Mouse (Mus musculus): ENCODE data around the gene Hist1h1c. TPM values are rescaled to one million over a fixed set of nuclear protein-coding genes. Genes with fewer than 3 reads are reported as not detected.
"Not testable (repeated sequence)": the region's sequence is repeated elsewhere in the genome, so short reads cannot be mapped to it uniquely, and the experiment has no call there.

The Hist1h1c gene
- polyA plus RNA-seq, 1 experiment from 2014 or later: 28.0 TPM

DNA sequence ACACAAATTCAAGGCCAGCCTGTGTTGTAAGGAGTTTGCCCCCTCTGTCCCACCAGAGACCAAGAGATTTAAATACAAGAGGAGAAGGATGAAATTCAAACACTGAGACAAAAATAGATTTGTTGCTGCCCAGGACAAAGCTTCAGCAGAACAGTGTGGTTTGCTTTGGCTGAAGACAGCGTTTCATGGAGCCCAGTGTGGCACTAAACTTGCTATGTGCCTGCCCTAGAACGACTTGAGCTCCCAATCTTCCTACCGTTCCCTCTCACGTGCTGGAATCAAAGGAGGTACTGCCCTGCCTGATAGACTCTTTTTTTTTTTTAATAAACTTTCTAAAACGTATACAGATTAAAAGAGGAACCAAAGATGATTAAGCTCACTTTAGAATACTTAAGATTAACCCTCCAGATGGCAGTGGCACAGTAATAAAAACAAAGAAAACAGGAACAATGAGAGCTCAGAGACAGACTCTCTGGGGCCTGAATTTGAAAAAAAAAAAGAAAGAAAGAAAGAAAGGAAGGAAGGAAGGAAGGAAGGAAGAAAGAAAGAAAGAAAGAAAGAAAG is 30.3 kb downstream of the Hist1h1c start:
- WGBS: 50% methylated on average over 5 of the region's 5 CpGs
- Histone ChIP-seq H3K4me3 (no peak overlapping the region), H3K4me2 (no peak overlapping the region), H3K36me3 (no peaks in the 10 kb centered on the region), H3K27ac (no peak overlapping the region), H3K4me1 (peaks cover 10% of the 10 kb centered on the region), H3K9me3 (no peaks in the 10 kb centered on the region), H3K9ac (no peak overlapping the region), H3K27me3 (no peaks in the 10 kb centered on the region)
- no peak for ATAC-seq (ENCODE audit: insufficient number of reproducible peaks, low FRiP score, low TSS enrichment, low read depth)

GRCm38 (mm10) chr13:23769613-23770012 is 31.0 kb downstream of the Hist1h1c start, which contains the start of gene Trim38:
Gene Trim38, plus strand, starts transcription at chr13:23769913.
- not testable (repeated sequence) for H3K36me3 ChIP-seq; H3K4me2 ChIP-seq; ATAC-seq (ENCODE audit: insufficient number of reproducible peaks, low FRiP score, low TSS enrichment, low read depth); H3K27me3 ChIP-seq; H3K27ac ChIP-seq; H3K4me3 ChIP-seq; H3K4me1 ChIP-seq; H3K9ac ChIP-seq; H3K9me3 ChIP-seq
- 84% methylated on average over 2 of the region's 2 CpGs for WGBS

DNA sequence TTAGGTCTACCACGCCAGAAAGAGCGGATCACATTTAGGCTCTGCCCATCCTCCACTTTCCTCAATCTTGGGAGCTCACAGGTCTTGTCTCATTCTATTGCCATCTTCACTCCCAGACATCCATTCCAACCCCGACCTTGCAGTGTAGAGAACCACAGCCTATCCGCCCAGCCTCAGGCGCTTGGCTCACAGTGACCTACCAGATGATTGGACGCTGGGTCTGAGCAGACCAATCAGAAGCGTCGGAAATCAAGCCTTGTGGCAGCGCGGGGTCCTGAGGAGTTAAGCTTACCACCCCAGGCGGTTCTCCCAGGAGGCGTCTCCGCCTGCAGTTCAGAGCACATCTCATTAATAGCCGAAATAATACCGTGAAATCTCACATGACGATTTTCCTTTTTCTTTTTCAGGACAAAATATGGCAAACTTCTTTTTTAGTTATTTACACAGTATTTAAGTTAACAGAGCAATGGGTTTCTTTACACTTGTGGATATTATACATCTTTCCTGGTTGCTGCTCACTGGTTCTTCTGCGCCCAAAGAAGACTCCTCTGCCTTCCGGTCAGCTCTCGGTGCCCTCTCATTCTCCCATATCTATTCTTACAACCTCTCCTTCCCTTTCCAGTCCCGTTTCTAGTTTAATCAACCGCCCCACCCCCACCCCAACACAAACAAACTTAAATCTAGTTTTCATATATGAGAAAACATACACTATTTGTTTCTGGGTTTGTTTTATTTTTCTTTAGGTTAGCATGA is 34.1 kb downstream of the Hist1h1c start:
- WGBS: 24% methylated on average over 21 of the region's 21 CpGs
- Histone ChIP-seq H3K27ac (no peak overlapping the region), H3K36me3 (no peaks in the 10 kb centered on the region), H3K27me3 (no peaks in the 10 kb centered on the region), H3K9ac (no peak overlapping the region), H3K9me3 (no peaks in the 10 kb centered on the region), H3K4me2 (peak overlapping the region; percentile 29), H3K4me1 (0 out of 2 replicates have a peak, but pooled peaks cover 3% of the 10 kb centered on the region), H3K4me3 (no peak overlapping the region)
- no peak for ATAC-seq (ENCODE audit: insufficient number of reproducible peaks, low FRiP score, low TSS enrichment, low read depth)

GRCm38 (mm10) chr13:23778339-23778738 is 39.7 kb downstream of the Hist1h1c start:
- WGBS: 88% methylated on average over 7 of the region's 7 CpGs
- H3K4me3 ChIP-seq: no peak overlapping the region
- no peaks in the 10 kb centered on the region for H3K36me3 ChIP-seq
- no peaks in the 10 kb centered on the region for H3K4me1 ChIP-seq
- no peak overlapping the region for H3K4me2 ChIP-seq
- H3K27ac ChIP-seq: no peak overlapping the region
- no peak for ATAC-seq (ENCODE audit: insufficient number of reproducible peaks, low FRiP score, low TSS enrichment, low read depth)
- no peaks in the 10 kb centered on the region for H3K27me3 ChIP-seq
- H3K9me3 ChIP-seq: no peaks in the 10 kb centered on the region
- no peak overlapping the region for H3K9ac ChIP-seq

- Histone ChIP-seq H3K4me1 (no peaks in the 10 kb centered on the region), H3K4me2 (no peak overlapping the region), H3K9me3 (no peaks in the 10 kb centered on the region), H3K27ac (no peak overlapping the region), H3K4me3 (no peak overlapping the region), H3K36me3 (no peaks in the 10 kb centered on the region), H3K9ac (no peak overlapping the region), H3K27me3 (no peaks in the 10 kb centered on the region)
- WGBS: 79% methylated on average over 4 of the region's 4 CpGs
- no peak for ATAC-seq (ENCODE audit: insufficient number of reproducible peaks, low FRiP score, low TSS enrichment, low read depth)
Observed at GRCm38 (mm10) chr13:23779025-23779424, 40.4 kb downstream of the Hist1h1c start.

Small RNAs within 50 kb of the gene (microRNA-seq; reads per million reads assigned to microRNA genes)
- gene Gm44314: not detected
- not detected for gene Gm44484

Other genes starting within 250 kb of the Hist1h1c start
- 0.61 and 0.67 TPM in 2 replicates for gene Btn2a2, start 250.0 kb upstream of the Hist1h1c start, polyA plus RNA-seq (2015; fragmentation: Nextera tagmentation; extraction: Ambion mirVana)
- 4.8 and 6.3 TPM in 2 replicates for gene Hist1h4h, start 207.8 kb upstream of the Hist1h1c start, polyA plus RNA-seq (2015; fragmentation: Nextera tagmentation; extraction: Ambion mirVana)
- 4.1 and 7.5 TPM in 2 replicates for gene Hist1h2af, start 204.9 kb upstream of the Hist1h1c start, polyA plus RNA-seq (2015; fragmentation: Nextera tagmentation; extraction: Ambion mirVana)
- 3.4 and 5.4 TPM in 2 replicates for gene Hist1h3g, start 203.4 kb upstream of the Hist1h1c start, polyA plus RNA-seq (2015; fragmentation: Nextera tagmentation; extraction: Ambion mirVana)
- 0.77 and 0.83 TPM in 2 replicates for gene Hist1h2bh, start 195.4 kb upstream of the Hist1h1c start, polyA plus RNA-seq (2015; fragmentation: Nextera tagmentation; extraction: Ambion mirVana)
- 1.1 TPM in 1 of 2 replicates, not detected in the other for gene Hist1h3f, start 194.8 kb upstream of the Hist1h1c start, polyA plus RNA-seq (2015; fragmentation: Nextera tagmentation; extraction: Ambion mirVana)
- 0.65 and 0.95 TPM in 2 replicates for gene Hist1h4f, start 187.2 kb upstream of the Hist1h1c start, polyA plus RNA-seq (2015; fragmentation: Nextera tagmentation; extraction: Ambion mirVana)
- gene Hist1h1d, start 185.5 kb upstream of the Hist1h1c start, polyA plus RNA-seq (2015; fragmentation: Nextera tagmentation; extraction: Ambion mirVana): 0.32 and 0.51 TPM in 2 replicates
- 2.1 and 4.8 TPM in 2 replicates for gene Hist1h3e, start 176.4 kb upstream of the Hist1h1c start, polyA plus RNA-seq (2015; fragmentation: Nextera tagmentation; extraction: Ambion mirVana)
- gene Hist1h2ae, start 167.6 kb upstream of the Hist1h1c start, polyA plus RNA-seq (2015; fragmentation: Nextera tagmentation; extraction: Ambion mirVana): 68.7 and 88.5 TPM in 2 replicates
- 5.5 and 6.0 TPM in 2 replicates for gene Hist1h2bg, start 167.4 kb upstream of the Hist1h1c start, polyA plus RNA-seq (2015; fragmentation: Nextera tagmentation; extraction: Ambion mirVana)
- gene Hist1h2bf, start 164.6 kb upstream of the Hist1h1c start, polyA plus RNA-seq (2015; fragmentation: Nextera tagmentation; extraction: Ambion mirVana): 2.9 and 5.8 TPM in 2 replicates
- 0.89 and 2.3 TPM in 2 replicates for gene Hist1h2ad, start 164.4 kb upstream of the Hist1h1c start, polyA plus RNA-seq (2015; fragmentation: Nextera tagmentation; extraction: Ambion mirVana)
- 5.8 and 6.5 TPM in 2 replicates for gene Hist1h3d, start 163.0 kb upstream of the Hist1h1c start, polyA plus RNA-seq (2015; fragmentation: Nextera tagmentation; extraction: Ambion mirVana)
- 75.2 and 108 TPM in 2 replicates for gene Hist1h4d, start 157.2 kb upstream of the Hist1h1c start, polyA plus RNA-seq (2015; fragmentation: Nextera tagmentation; extraction: Ambion mirVana)
- gene Hist1h2be, start 117.7 kb upstream of the Hist1h1c start, polyA plus RNA-seq (2015; fragmentation: Nextera tagmentation; extraction: Ambion mirVana): 1.9 and 2.1 TPM in 2 replicates
- gene Hist1h1e, start 116.2 kb upstream of the Hist1h1c start, polyA plus RNA-seq (2015; fragmentation: Nextera tagmentation; extraction: Ambion mirVana): 17.2 and 18.2 TPM in 2 replicates
- gene Hist1h2ac, start 54.9 kb upstream of the Hist1h1c start, polyA plus RNA-seq (2015; fragmentation: Nextera tagmentation; extraction: Ambion mirVana): 0.76 and 0.78 TPM in 2 replicates
- gene Hist1h2bc, start 54.6 kb upstream of the Hist1h1c start, polyA plus RNA-seq (2015; fragmentation: Nextera tagmentation; extraction: Ambion mirVana): 47.2 and 57.0 TPM in 2 replicates
- 0.20 TPM in 1 of 2 replicates, not detected in the other for gene Hist1h1t, start 43.0 kb upstream of the Hist1h1c start, polyA plus RNA-seq (2015; fragmentation: Nextera tagmentation; extraction: Ambion mirVana)
- 3.2 and 4.0 TPM in 2 replicates for gene Hist1h4c, start 40.4 kb upstream of the Hist1h1c start, polyA plus RNA-seq (2015; fragmentation: Nextera tagmentation; extraction: Ambion mirVana)
- gene Hfe, start 28.0 kb upstream of the Hist1h1c start, polyA plus RNA-seq (2015; fragmentation: Nextera tagmentation; extraction: Ambion mirVana): 7.3 and 10.3 TPM in 2 replicates
- 5.8 and 6.6 TPM in 2 replicates for gene Hist1h3c, start 6.8 kb downstream of the Hist1h1c start, polyA plus RNA-seq (2015; fragmentation: Nextera tagmentation; extraction: Ambion mirVana)
- gene Hist1h2bb, start 7.9 kb downstream of the Hist1h1c start, polyA plus RNA-seq (2015; fragmentation: Nextera tagmentation; extraction: Ambion mirVana): 2.0 and 2.1 TPM in 2 replicates
- 23.3 and 37.2 TPM in 2 replicates for gene Hist1h2ab, start 12.3 kb downstream of the Hist1h1c start, polyA plus RNA-seq (2015; fragmentation: Nextera tagmentation; extraction: Ambion mirVana)
- 4.0 and 12.0 TPM in 2 replicates for gene Hist1h3b, start 13.5 kb downstream of the Hist1h1c start, polyA plus RNA-seq (2015; fragmentation: Nextera tagmentation; extraction: Ambion mirVana)
- gene Hist1h4b, start 18.2 kb downstream of the Hist1h1c start, polyA plus RNA-seq (2015; fragmentation: Nextera tagmentation; extraction: Ambion mirVana): 4.1 and 4.5 TPM in 2 replicates
- gene Hist1h4a, start 22.4 kb downstream of the Hist1h1c start, polyA plus RNA-seq (2015; fragmentation: Nextera tagmentation; extraction: Ambion mirVana): 0.33 and 0.60 TPM in 2 replicates
- 3.1 and 7.2 TPM in 2 replicates for gene Hist1h3a, start 23.6 kb downstream of the Hist1h1c start, polyA plus RNA-seq (2015; fragmentation: Nextera tagmentation; extraction: Ambion mirVana)
- 0.74 and 2.1 TPM in 2 replicates for gene Hist1h1a, start 24.9 kb downstream of the Hist1h1c start, polyA plus RNA-seq (2015; fragmentation: Nextera tagmentation; extraction: Ambion mirVana)
- not detected in 2 replicates for gene Trim38, start 31.1 kb downstream of the Hist1h1c start, polyA plus RNA-seq (2015; fragmentation: Nextera tagmentation; extraction: Ambion mirVana)
- gene Slc17a2, start 68.2 kb downstream of the Hist1h1c start, polyA plus RNA-seq (2015; fragmentation: Nextera tagmentation; extraction: Ambion mirVana): not detected in 2 replicates
- 0.27 and 0.61 TPM in 2 replicates for gene Slc17a3, start 100.6 kb downstream of the Hist1h1c start, polyA plus RNA-seq (2015; fragmentation: Nextera tagmentation; extraction: Ambion mirVana)
- not detected in 2 replicates for gene Slc17a1, start 128.9 kb downstream of the Hist1h1c start, polyA plus RNA-seq (2015; fragmentation: Nextera tagmentation; extraction: Ambion mirVana)
- gene Slc17a4, start 176.2 kb downstream of the Hist1h1c start, polyA plus RNA-seq (2015; fragmentation: Nextera tagmentation; extraction: Ambion mirVana): not detected in 2 replicates
- not detected in 2 replicates for gene Hist1h2ba, start 195.3 kb downstream of the Hist1h1c start, polyA plus RNA-seq (2015; fragmentation: Nextera tagmentation; extraction: Ambion mirVana)
- gene Hist1h2aa, start 195.7 kb downstream of the Hist1h1c start, polyA plus RNA-seq (2015; fragmentation: Nextera tagmentation; extraction: Ambion mirVana): not detected in 2 replicates